Mouse (Mus musculus) hindbrain, embryonic 15.5 days (tissue): Measurements from ENCODE around the gene Emsy. TPM values are rescaled to one million over a fixed set of nuclear protein-coding genes. Genes with fewer than 3 reads are reported as not detected.

Experiments
- ATAC-seq: fragments of 200-750 bp; cut with Nextera tagmentation; 2 replicates; pipeline ENCODE4 v1.8.0; 2017; ENCODE audit warnings: low read depth, moderate number of reproducible peaks, moderate TSS enrichment; ENCODE audit not compliant: low FRiP score
- H3K27ac ChIP-seq: fragments of 300-500 bp; sonication (generic); replicated peaks from 2 replicates; pipeline ENCODE4 v1.5.1; 2015; ENCODE audit warnings: mild to moderate bottlenecking, inconsistent platforms
- H3K27me3 ChIP-seq: fragments of 300-500 bp; sonication (generic); 2 replicates; pipeline ENCODE4 v1.6.1; 2015; ENCODE audit warnings: control low read depth, inconsistent platforms
- H3K36me3 ChIP-seq: fragments of 300-500 bp; sonication (generic); 2 replicates; pipeline ENCODE4 v1.6.1; 2015; ENCODE audit warnings: control low read depth, inconsistent platforms
- H3K4me1 ChIP-seq: fragments of 300-500 bp; sonication (generic); replicated peaks from 2 replicates; pipeline ENCODE4 v1.6.1; 2015; ENCODE audit warnings: control low read depth, inconsistent platforms
- H3K4me2 ChIP-seq: fragments of 300-500 bp; sonication (generic); 2 replicates; pipeline ENCODE4 v1.6.1; 2015; ENCODE audit warnings: moderate library complexity, mild to moderate bottlenecking, inconsistent platforms
- H3K4me3 ChIP-seq: fragments of 300-500 bp; sonication (generic); 2 replicates; pipeline ENCODE4 v1.5.1; 2015; ENCODE audit warnings: mild to moderate bottlenecking, inconsistent platforms
- H3K9ac ChIP-seq: fragments of 300-500 bp; sonication (generic); 2 replicates; pipeline ENCODE4 v1.6.1; 2015; ENCODE audit warnings: inconsistent platforms
- H3K9me3 ChIP-seq: fragments of 300-500 bp; sonication (generic); 2 replicates; pipeline ENCODE4 v1.6.1; 2016; ENCODE audit warnings: control low read depth, inconsistent platforms
- WGBS: fragments of 180-500 bp; shearing (Covaris S2); methylation state at CpG from one replicate; pipeline ENCODE4 v1.1.7; 2015; 5-methylcytosine and 5-hydroxymethylcytosine counted together
- polyA plus RNA-seq: library from polyadenylated mRNA; unstranded; fragments of >200 nt; fragmentation: Nextera tagmentation; extraction: Ambion mirVana; gene quantifications from 2 replicates; pipeline ENCODE4 v1.2.1, GENCODE M21; 2015

Emsy gene
- polyA plus RNA-seq, 1 experiment from 2014 or later, result 33.4 TPM

GRCm38 (mm10) chr7:98690126-98690525, 33.5 kb upstream of the Emsy start:
- Histone ChIP-seq H3K4me2 (no peak overlapping the region), H3K9me3 (no peaks in the 10 kb centered on the region), H3K4me1 (no peaks in the 10 kb centered on the region), H3K4me3 (no peak overlapping the region), H3K36me3 (no peaks in the 10 kb centered on the region), H3K27me3 (no peaks in the 10 kb centered on the region), H3K27ac (no peak overlapping the region), H3K9ac (no peak overlapping the region)
- 82% methylated on average over 1 of the region's 1 CpGs for WGBS
- ATAC-seq, result no peak

DNA sequence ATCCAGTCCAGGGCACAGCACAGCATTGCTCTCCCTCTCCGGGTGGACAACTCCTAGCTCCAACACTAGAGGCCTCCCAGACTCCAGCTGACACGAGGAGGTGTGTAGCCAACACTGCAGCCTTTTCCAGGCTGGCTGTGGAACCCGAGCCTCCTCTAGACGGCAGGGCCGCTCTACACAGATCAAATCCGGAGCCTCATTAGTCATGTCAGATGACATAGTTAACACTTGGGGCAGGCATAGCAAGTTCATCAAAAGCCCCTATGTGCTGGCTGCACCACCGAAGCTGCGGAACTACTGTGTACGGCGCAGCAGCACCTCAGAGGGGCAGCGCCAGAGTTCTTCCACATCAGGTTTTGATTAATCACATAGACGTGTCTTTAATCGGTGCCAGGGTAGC, 29.3 kb upstream of the Emsy start:
- H3K9ac ChIP-seq, result no peak overlapping the region
- no peaks in the 10 kb centered on the region for H3K27me3 ChIP-seq
- no peaks in the 10 kb centered on the region for H3K4me1 ChIP-seq
- ATAC-seq, result peak; percentile 79; the same call in 1 of the 2 replicates
- H3K4me3 ChIP-seq, result no peak overlapping the region
- no peak overlapping the region; the same call in 1 of the 2 replicates for H3K4me2 ChIP-seq
- 39% methylated on average over 13 of the region's 13 CpGs for WGBS
- no peaks in the 10 kb centered on the region for H3K9me3 ChIP-seq
- no peaks in the 10 kb centered on the region for H3K36me3 ChIP-seq
- H3K27ac ChIP-seq, result no peak overlapping the region

DNA sequence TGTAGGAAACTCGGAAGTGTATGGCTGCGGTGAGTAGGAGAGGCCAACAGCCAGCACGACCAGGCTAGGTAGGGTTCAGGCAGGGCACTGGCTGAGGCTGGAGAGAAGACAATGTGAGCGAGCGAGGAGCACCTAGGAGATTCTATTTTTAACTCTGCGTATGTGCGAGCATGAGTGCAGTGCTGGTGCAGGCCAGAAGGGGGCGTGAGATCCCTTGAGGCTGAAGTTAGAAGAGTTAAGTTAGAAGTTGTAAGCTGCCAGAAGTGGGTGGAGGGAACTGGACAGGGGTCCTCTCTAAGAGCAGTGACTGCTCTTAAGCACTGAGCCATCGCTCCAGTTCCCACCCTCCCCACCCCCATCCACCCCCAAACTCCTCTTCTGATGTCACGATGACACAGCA, 26.2 kb upstream of the Emsy start:
- no peak overlapping the region for H3K4me3 ChIP-seq
- WGBS, result 87% methylated on average over 10 of the region's 10 CpGs
- no peak overlapping the region for H3K27ac ChIP-seq
- H3K36me3 ChIP-seq, result no peaks in the 10 kb centered on the region
- H3K9me3 ChIP-seq, result no peaks in the 10 kb centered on the region
- 0 out of 2 replicates have a peak, but pooled peaks cover 8% of the 10 kb centered on the region for H3K4me1 ChIP-seq
- no peak overlapping the region for H3K4me2 ChIP-seq
- no peak for ATAC-seq
- H3K27me3 ChIP-seq, result no peaks in the 10 kb centered on the region
- H3K9ac ChIP-seq, result no peak overlapping the region

DNA sequence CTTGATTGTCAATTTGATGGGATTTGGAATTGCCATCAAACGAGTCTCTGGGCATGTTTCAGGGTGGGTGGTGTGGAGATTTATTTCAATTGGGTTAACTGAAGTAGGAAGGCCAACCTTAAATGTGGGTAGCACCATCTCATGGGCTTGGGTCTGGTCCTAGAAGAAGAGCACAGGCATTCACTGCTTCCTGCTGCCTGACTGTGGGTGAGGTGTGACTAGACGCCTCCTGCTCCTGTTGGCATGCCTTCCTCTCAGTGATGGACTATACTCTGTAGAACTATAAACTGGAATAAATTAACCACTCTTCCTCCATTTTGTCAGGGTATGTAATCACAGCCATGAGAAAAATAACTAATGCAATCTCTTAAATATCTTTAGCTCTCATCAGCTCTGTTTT, 24.1 kb upstream of the Emsy start:
- Histone ChIP-seq H3K36me3 (no peaks in the 10 kb centered on the region), H3K4me2 (no peak overlapping the region), H3K4me3 (no peak overlapping the region), H3K9me3 (no peaks in the 10 kb centered on the region), H3K27ac (no peak overlapping the region), H3K27me3 (no peaks in the 10 kb centered on the region), H3K9ac (no peak overlapping the region), H3K4me1 (0 out of 2 replicates have a peak, but pooled peaks cover 8% of the 10 kb centered on the region)
- WGBS, result 68% methylated on average over 2 of the region's 2 CpGs
- no peak for ATAC-seq

DNA sequence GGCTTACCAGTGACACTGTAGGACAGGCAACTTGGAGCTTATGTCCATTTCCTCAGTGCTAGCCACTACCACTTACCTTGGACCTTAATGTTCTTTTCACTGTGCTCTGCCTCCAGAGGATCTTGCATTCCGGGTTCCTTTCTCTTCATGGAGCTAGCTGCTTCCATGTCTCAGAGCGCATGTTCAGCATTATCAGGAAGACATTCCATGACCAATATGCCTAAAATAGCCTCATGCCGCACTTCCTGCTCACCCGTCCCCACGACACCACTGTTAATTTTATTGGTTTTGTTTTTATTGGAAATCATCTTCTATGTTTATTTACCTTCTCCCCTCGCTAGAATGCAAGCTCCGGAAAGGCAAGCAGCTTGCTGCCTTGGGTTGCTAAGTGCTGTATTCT, 21.9 kb upstream of the Emsy start:
- Histone ChIP-seq H3K36me3 (no peaks in the 10 kb centered on the region), H3K4me3 (no peak overlapping the region), H3K4me2 (0 out of 2 replicates have a peak overlapping the region, but pooled peaks have one; percentile 7), H3K9me3 (no peaks in the 10 kb centered on the region), H3K27ac (no peak overlapping the region), H3K9ac (no peak overlapping the region), H3K4me1 (0 out of 2 replicates have a peak, but pooled peaks cover 8% of the 10 kb centered on the region), H3K27me3 (no peaks in the 10 kb centered on the region)
- no peak for ATAC-seq
- WGBS, result 64% methylated on average over 7 of the region's 7 CpGs

- Histone ChIP-seq H3K27ac (no peak overlapping the region), H3K9ac (no peak overlapping the region), H3K4me1 (0 out of 2 replicates have a peak, but pooled peaks cover 8% of the 10 kb centered on the region), H3K9me3 (no peaks in the 10 kb centered on the region), H3K27me3 (no peaks in the 10 kb centered on the region), H3K4me3 (no peak overlapping the region), H3K4me2 (no peak overlapping the region), H3K36me3 (no peaks in the 10 kb centered on the region)
- 95% methylated on average over 2 of the region's 2 CpGs for WGBS
- no peak for ATAC-seq
These were observed 20.9 kb upstream of the Emsy start for GRCm38 (mm10) chr7:98677511-98677910.

- H3K4me3 ChIP-seq, result no peak overlapping the region
- H3K36me3 ChIP-seq, result no peaks in the 10 kb centered on the region
- no peak overlapping the region for H3K9ac ChIP-seq
- ATAC-seq, result no peak
- H3K27me3 ChIP-seq, result no peaks in the 10 kb centered on the region
- 0 out of 2 replicates have a peak, but pooled peaks cover 8% of the 10 kb centered on the region for H3K4me1 ChIP-seq
- no peak overlapping the region for H3K4me2 ChIP-seq
- WGBS, result 82% methylated on average over 4 of the region's 4 CpGs
- no peaks in the 10 kb centered on the region for H3K9me3 ChIP-seq
- H3K27ac ChIP-seq, result no peak overlapping the region
These were observed 17.8 kb upstream of the Emsy start for GRCm38 (mm10) chr7:98674344-98674743.

DNA sequence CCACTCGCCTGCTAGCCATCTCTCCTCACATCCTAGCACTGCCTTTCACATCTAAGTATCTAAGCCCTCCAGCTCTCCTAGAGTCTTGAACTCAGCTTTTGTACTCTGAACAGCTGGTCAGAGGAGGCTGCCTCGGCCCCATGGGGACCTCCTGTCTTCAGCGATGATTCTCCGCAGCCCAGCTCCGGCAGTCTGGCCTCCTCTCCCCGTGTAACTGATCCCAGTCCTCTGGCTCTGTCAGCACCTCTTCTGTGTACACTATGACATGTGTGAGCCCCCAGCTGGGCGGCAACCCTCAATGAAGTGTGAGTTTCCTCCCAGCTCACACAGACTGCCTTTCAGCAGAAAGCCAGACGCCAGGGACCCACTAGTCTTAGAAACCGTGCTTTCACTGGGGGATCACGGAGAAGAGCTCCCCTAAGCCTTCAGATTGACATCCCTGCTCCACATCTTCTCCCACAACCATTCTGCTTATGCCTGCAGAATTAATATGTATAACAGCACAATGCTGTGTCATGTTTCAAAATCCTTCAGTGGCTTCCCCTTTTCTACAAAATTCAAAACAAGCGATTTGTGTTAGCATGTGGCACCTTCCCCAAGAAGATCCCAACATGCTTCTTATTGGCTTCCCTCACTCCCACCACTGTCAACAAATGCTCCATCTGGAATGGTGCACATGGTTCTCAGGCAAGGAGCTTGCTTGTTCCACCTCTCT, 15.8 kb upstream of the Emsy start:
- H3K27me3 ChIP-seq, result no peaks in the 10 kb centered on the region
- no peak overlapping the region for H3K27ac ChIP-seq
- no peak overlapping the region for H3K9ac ChIP-seq
- H3K4me1 ChIP-seq, result no peaks in the 10 kb centered on the region
- no peaks in the 10 kb centered on the region for H3K9me3 ChIP-seq
- H3K36me3 ChIP-seq, result no peaks in the 10 kb centered on the region
- no peak overlapping the region for H3K4me2 ChIP-seq
- H3K4me3 ChIP-seq, result no peak overlapping the region
- ATAC-seq, result no peak
- WGBS, result 62% methylated on average over 11 of the region's 11 CpGs

- ATAC-seq, result no peak
- Histone ChIP-seq H3K4me3 (no peak overlapping the region), H3K27me3 (no peaks in the 10 kb centered on the region), H3K4me2 (no peak overlapping the region), H3K9ac (no peak overlapping the region), H3K4me1 (no peaks in the 10 kb centered on the region), H3K36me3 (no peaks in the 10 kb centered on the region), H3K9me3 (no peaks in the 10 kb centered on the region), H3K27ac (no peak overlapping the region)
- 79% methylated on average over 9 of the region's 9 CpGs for WGBS
These were observed 14.8 kb upstream of the Emsy start for GRCm38 (mm10) chr7:98671416-98671815.

DNA sequence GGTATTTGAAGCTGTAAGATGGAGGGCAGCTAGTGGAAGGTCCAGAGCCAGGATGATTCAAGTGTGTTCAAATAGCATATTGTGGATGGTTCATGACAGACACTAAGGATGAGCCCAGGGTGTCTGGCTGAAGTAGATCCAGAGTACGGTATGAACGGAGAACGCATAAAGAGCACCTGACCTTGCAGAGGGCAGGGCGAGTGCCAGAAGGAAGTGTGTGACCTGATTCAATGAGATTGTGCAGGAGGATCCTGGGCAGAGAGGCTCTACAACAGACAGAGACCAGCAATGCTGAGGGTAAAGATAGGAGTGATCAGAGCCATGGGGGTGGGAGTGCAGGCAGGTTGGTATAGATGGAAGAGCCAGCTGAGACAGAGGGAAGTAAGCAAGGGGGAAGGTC, 14.2 kb upstream of the Emsy start:
- 94% methylated on average over 4 of the region's 4 CpGs for WGBS
- Histone ChIP-seq H3K4me3 (no peak overlapping the region), H3K36me3 (no peaks in the 10 kb centered on the region), H3K4me2 (no peak overlapping the region), H3K4me1 (no peaks in the 10 kb centered on the region), H3K9me3 (no peaks in the 10 kb centered on the region), H3K27ac (no peak overlapping the region), H3K27me3 (no peaks in the 10 kb centered on the region), H3K9ac (no peak overlapping the region)
- ATAC-seq, result no peak

GRCm38 (mm10) chr7:98667956-98668746, 11.6 kb upstream of the Emsy start:
- WGBS, result 70% methylated on average over 6 of the region's 6 CpGs

GRCm38 (mm10) chr7:98665726-98666125, 9.1 kb upstream of the Emsy start:
- 91% methylated on average over 6 of the region's 6 CpGs for WGBS
- Histone ChIP-seq H3K9me3 (no peaks in the 10 kb centered on the region), H3K4me1 (no peaks in the 10 kb centered on the region), H3K4me3 (no peak overlapping the region), H3K27me3 (no peaks in the 10 kb centered on the region), H3K36me3 (no peaks in the 10 kb centered on the region), H3K27ac (no peak overlapping the region), H3K4me2 (no peak overlapping the region), H3K9ac (no peak overlapping the region)
- ATAC-seq, result no peak

More at GRCm38 (mm10) chr7:98667956-98668746, 11.6 kb upstream of the Emsy start:
- Histone ChIP-seq H3K36me3 (no peaks in the 10 kb centered on the region), H3K27me3 (no peaks in the 10 kb centered on the region), H3K4me1 (no peaks in the 10 kb centered on the region), H3K27ac (no peak overlapping the region), H3K9ac (no peak overlapping the region), H3K4me3 (no peak overlapping the region), H3K9me3 (no peaks in the 10 kb centered on the region), H3K4me2 (no peak overlapping the region)
- no peak for ATAC-seq
